Mouse (Mus musculus) erythroblast, adult 5-6 weeks (primary cell): Measurements from ENCODE around the gene Slc19a3. TPM values are rescaled to one million over a fixed set of nuclear protein-coding genes. Genes with fewer than 3 reads are reported as not detected.

Source experiments
- ATAC-seq: replicated peaks from 2 replicates; pipeline ENCODE4 v1.8.0; 2016; ENCODE audit warnings: moderate number of reproducible peaks, mild to moderate bottlenecking, moderate TSS enrichment, inconsistent platforms; ENCODE audit not compliant: poor library complexity, low FRiP score, severe bottlenecking
- total RNA-seq, 2 experiments: library from RNA; stranded (forward) in 1 of 2; stranded (reverse) in 1 of 2; fragments of 150-400 nt in 1 of 2; fragments of 200-764, 138-1000 nt in 1 of 2; gene quantifications; 2 replicates each; pipeline versions ENCODE4 v1.2.3 to v1.2.4; 2015 to 2017; ENCODE audit warnings: low replicate concordance in 2 of 2

Slc19a3 gene
- total RNA-seq (2015; ENCODE audit: low replicate concordance): not detected in 2 replicates
- not detected in 2 replicates for total RNA-seq (2017; ENCODE audit: low replicate concordance)

DNA sequence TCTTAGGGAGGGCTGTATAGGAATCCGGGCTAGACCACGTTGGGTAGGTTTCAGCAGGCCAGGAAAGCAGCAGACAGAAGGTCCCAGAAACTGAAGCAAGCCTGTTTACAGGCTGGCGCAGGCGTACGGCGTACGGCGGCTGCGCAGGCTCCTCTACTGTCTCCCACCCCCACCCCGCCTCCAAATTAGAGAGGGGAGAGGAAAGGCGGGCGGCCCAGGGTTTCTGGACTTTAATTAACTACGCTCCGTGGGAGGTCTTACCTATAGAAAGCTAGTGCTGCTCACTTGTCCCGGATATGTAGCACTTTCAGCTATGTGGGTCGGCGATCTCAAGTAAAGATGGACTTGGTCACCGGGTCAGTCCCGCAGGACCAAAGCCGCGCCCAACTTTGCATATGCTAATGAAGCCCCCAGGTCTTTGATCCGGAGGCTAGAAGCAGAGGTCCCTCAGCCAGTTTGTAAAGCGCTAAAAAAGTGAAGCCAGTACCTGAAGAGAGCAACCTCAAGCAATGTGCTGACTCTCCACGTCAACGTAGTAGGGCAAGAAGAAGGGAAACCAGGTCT lies at the start of gene Slc19a3:
Slc19a3 (minus strand) TSS at position 340 of the 564 bp plus-strand sequence.
- ATAC-seq: no peak

DNA sequence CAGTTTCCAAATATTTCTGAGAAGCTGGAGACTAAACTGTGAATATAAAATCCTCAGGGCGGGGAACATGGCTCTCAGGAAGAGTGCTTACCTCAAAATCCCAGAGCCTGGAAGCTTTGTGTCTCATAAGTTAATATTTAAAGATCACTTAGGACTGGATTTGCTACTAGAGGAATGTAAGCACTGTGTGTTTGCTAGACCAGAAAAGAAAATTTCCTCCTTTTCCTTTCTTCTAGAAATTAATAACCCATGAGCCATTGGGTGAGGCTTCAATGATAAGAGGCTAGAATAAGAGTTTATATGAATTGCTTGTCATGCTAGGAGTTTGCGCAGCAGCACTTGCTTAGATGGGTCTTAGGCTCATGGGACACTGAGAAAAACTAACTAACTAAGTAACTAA lies 46.5 kb upstream of the Slc19a3 start:
- no peak for ATAC-seq

DNA sequence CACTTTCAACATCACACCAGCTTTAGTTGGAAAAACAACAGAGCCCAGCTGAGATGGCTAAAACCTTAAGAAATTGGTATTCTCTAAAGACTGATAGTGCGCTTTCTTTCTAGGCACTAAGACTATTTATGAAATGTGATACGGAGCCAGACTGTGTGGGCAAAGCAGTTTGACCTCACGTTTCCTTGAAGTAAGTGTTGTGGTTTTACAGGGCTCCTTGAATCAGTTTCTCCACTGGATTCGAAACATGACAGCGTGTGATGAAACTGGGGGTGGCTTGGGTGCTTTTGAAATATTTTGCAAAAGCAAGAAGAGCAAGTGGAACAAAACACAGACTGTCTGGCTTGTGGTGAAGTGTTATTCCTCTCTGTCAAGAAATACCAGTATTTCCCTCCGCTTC lies 38.8 kb upstream of the Slc19a3 start:
- no peak for ATAC-seq

DNA sequence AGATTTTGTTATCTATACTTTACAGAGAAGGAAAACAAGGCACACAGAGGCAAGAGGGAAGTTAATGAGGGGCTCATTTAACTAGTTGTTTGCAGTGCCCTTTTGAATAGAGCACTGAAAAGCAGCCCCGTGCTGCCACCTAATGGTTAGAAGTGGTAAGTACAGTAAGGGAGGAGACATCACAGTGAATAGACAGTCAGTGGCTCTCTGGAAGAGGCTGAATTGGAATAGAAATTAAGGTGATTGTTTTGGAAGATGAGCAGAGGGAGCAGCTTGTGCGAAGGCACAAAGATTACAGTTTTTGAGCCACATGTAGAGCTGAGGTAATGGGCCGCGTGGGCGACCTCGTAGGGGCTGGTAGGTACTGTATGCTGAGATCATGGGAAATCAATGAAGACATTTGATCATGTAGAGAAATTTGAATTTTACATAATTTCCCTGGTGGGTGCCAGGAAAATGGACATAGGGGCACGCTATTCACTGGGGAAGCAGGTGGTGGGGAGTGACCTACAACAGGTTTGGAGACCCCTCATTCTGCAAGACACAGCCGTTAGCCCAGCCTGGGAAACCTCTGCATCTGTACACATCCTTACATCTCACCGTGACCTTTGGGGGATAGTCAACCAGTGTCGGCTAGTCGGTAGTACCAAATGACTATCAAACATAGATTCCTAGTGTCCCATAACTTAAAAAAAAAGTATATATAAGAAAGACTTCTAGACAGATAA lies 38.1 kb upstream of the Slc19a3 start:
- ATAC-seq: 0 out of 2 replicates have a peak, but pooled peaks have one; percentile 65

DNA sequence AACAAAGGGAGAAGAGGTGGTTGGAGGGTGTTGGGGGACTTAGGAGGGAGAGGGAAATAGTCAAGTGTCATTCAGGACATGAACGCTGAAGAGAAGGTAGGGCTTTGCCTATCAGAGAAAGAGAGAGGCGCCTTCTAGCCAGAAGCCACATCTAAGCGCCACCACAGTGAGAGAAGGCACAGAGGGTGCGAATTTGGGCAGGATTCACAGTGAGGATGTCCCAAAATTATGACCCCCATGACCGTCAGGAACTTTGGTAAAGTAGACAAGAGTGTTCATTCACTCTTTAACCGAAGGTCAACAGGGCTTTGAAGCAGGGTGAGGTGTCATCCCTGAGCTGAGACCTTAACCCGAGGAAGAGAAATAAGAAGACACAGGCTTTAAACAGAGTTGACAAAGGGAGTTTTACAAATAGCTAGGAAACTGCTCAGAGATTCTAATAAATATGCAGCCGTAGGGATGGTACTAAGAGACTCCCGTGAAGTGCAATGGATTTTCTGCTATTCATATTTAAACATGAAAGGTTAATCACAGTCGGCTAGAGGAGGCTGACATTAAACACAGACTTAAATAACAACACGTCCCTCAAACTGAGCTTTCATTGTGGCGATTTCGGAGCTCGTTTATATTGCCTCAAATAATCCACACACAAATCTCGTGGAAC lies 37.4 kb upstream of the Slc19a3 start:
- ATAC-seq: no peak

DNA sequence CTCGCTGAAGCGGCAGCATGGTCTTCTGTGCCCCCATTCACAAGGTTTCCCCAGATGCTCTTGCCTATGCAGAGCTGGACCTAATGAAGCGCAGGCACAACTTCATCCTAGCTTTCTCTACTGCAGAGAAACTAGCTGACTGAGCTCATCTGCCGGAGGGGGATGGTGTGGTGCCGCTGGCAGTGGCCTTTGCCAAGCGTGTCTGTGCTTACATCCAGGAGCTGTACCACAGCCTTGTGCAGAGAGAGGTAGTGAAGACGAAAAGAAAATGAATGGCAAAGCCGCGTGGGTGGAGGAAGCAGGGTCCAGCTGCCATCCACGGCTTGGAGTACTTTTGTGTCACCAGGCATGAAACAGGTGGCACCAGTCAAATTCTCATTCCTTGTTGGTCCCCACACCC lies 29.0 kb upstream of the Slc19a3 start:
- ATAC-seq: no peak

DNA sequence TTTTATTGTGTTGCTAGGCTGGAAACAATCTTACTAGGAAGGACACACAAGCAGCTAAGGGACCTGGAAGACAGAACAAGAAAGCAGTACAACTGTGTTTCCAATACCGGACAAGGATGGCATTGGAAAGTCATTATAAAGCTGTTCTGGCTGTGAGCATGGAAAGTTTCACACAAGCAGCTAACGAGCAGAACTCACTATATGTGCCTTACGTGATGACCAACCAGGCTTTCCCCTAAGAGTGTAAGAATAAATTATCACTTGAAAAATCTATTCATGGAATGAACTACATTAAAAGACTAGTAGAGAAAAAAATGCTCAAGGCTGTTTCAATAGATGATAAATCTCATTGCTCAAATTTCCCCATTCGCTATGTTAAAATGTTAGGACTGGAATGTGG lies 28.3 kb upstream of the Slc19a3 start:
- no peak for ATAC-seq

DNA sequence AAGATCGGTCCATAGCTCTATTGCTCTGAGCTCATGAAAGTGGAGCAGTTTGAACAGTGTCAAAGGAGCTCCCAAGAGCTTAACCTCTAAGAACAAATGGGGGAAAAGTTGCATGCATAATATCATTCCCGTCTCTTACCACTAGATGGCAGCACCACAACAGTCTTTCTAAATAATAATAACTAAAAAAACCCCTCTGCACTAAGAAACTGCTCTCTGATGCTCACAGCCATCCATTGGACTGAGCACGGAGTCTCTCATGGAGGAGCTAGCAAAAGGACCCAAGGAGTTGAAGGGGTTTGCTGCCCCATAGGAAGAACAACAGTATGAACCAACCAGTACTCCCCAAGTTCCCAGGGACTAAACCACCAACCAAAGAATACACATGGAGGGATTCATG lies 26.6 kb upstream of the Slc19a3 start:
- ATAC-seq: no peak

DNA sequence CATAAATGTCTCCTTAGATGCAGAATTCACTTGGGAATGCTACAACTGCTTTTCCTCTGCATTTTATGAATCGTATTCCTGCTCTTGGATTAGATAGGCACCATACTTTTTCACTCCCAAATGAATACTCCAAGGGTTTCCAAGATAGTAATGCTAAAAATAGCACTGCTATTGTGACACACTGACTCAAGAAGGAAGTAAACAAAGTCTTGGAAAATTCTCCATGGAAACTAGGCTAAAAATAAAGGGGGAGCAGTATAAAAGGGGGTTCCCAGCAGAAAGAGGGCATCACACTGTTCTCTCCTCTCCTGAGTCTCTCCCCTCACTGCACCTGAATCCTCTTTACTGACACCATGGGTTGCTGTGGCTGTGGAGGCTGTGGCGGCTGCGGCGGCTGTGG lies 22.4 kb upstream of the Slc19a3 start, which contains the start of gene Krtap28-13:
Krtap28-13 (plus strand) TSS at position 288 of the 400 bp plus-strand sequence.
- ATAC-seq: no peak

DNA sequence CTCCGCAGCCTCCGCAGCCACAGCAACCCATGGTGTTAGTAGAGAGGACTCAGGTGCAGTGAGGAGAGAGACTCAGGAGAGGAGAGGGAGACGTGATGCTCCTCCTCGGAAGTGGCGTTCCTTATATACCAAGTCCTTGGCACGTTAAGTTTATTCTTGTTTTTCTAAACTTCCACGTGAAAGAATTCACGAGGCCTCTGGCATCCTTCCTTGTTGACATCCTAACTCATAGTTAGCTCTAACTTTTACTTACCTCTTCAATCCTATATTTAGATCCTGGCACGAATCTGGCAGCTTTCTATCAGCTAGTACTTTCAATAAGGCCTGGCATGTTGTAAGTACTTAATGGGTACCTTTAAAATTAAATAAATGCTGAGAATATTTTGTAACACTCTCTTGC lies 21.0 kb upstream of the Slc19a3 start, which contains the start of gene A030005K14Rik:
A030005K14Rik (minus strand) TSS at position 101 of the 400 bp plus-strand sequence.
- no peak for ATAC-seq

DNA sequence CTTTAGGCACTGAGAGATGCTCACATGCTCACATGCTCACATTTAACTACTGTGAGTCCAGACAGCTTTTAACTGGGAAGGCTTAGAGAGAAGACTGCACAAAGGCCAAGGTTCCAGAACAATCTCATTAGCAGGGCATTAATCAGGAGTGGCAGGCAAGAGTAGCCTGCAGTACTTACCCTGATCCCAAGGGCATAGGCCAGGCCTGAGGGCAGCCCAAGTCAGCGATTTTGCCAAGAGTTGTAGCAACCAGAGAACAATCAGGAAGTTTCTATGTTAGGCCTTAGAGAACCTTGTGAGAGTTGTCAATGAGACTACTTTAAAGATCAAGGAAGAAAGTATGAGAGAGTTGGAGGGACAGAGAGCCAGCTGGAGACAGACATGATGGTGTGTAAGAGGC lies 20.2 kb upstream of the Slc19a3 start:
- ATAC-seq: no peak

DNA sequence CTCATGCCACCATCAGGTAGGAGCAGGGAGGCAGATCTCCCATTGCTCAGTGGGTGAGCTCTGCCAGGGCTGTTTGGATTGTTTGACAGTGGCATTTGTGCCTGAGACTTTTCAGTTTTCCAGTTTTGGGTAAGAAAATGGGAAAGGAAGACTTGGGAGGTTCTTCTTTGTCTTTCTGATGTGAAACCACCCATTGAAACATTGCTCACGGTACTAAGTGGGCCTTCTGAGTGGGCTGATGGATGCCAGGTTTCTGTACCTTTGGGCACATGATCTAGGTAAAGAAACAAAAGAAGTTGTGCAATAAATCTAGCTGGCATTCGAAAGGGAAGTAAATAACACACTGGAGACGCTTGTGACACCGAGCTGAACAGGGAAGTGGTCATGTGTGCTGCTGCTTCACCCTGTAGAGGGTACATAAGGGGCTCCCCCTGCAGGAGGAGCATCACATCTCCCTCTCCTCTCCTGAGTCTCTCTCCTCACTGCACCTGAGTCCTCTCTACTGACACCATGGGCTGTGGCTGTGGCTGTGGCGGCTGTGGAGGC lies 6.7 kb upstream of the Slc19a3 start, which contains the start of gene Gm47969:
Gm47969 (plus strand) TSS at position 51 of the 546 bp plus-strand sequence.
- no peak for ATAC-seq

DNA sequence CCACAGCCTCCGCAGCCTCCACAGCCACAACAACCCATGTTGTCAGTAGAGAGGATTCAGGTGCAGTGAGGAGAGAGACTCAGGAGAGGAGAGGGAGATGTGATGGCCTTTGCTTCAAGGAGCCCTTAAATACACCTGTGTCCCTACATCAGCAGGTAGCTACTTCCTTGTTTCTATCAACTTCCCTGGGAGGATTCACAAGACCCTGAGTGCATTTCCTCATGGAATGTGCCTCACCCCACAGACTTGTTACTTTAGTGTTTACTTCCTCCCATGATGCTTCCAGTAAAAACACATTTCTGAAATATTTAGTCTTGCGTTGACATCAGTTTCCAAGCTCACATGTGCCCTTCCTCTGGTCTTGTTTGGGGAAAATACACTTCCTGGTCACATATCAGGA lies 4.1 kb upstream of the Slc19a3 start, which contains the start of gene Krtap28-10:
Krtap28-10 (minus strand) TSS at position 101 of the 400 bp plus-strand sequence.
- no peak for ATAC-seq

DNA sequence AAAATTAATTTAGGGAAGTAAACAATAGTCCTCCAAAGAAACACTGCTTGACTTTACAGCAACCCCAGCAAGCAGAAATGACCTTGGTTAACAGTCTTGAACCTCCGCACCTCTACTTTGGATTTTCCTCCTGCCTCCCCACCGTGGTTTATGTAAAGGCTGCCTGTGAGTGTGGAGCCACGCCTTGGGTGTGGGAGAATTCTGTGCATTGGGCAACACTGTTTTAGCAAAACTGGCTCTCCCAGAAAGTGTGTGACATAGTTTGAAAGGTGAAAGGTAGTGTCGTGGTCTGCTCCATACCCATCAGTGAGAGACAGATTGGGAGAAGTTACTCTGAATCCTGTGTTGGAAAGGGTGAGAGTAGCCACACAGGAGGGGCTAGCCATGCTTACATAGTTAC lies 832 bp upstream of the Slc19a3 start:
- no peak for ATAC-seq

DNA sequence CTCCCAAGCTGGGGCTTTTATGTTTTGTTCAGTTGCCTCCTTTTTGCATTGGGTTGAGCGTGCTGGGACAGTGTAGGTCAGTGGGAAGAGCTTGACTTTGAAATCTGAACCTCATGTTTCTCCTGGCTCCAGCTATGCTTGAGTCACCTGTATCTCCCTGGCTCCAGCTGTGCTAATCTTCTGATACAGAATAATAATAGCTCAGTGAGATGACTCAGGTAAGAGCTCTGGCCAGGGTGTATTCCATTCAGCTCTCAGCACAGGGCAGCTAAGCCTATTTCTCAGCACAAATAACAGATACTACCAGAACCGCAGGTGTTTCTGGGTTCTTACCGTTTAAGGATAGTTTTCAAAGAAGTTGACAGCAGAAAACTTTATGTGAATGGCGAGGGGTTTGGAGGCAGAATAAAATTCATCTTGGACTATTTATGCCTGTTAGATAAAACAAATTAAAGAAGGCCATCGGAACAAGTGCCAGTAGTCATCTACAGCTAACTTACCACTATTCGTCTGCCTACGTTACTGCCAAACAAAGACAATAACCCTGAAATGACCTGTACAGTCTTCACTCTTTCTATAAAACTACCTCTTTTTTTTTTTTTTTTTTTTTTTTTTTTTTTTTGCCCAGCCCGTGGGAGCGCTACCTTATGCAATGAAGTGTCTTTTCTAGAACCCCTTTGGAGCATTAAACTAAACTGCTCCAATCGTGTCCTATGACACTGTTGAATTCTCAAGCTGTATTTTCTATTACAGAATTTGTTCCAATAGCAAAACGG lies 1.2 kb downstream of the Slc19a3 start:
- ATAC-seq: no peak

DNA sequence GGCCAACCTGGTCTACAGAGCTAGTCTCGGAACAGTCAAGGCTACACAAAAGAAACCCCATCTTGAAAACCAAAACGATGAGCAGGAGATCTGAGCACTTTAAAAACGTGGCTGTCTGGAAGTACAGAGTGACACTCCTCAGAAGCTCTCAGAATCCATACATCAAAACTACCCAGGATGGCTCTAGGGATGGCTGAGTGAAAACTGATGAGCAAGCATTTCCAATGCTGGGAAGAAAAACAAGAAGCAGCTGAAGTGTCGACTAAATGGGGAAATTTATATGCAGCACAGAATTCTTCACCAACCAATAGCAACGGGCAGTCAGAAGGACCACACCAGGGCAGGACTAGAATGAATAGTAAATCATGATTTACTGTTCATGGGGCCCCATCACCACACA lies 3.7 kb downstream of the Slc19a3 start:
- no peak for ATAC-seq

DNA sequence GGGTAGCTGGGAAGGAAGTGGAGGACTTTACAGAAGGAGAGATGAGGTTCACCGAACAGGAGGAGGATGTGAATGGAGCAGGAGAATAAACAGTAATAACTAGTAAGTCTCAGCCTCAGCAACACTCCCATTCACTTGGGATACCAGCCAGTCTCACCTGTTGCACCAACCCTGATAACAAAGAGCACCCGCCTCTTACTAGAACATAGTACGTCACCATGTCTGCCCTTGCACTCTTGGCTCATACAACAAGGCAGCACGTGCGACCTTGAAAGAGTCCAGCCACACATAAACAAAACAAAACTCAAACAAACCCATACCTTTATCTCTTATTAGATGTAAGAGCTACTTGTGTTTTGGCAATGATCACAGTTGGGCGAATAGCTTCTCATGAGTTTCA lies 5.7 kb downstream of the Slc19a3 start:
- no peak for ATAC-seq

DNA sequence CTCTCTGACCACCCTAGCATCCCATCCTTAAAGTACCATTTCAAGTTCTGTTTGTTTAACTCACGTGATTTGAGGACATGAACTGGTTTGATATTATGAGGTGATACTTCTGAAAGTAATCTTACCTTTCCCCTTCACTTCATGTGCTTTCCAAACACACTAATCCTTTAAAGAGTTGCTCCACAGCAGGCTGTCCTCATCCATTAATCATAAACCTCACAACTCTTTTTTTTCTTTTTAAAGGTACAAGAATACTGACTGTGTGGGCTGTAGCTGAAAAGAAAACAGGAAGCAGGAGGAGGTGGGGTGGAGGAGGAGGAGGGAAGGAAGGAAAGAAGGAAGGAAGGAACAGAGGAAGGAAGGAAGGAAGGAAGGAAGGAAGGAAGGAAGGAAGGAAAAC lies 6.3 kb downstream of the Slc19a3 start:
- no peak for ATAC-seq

DNA sequence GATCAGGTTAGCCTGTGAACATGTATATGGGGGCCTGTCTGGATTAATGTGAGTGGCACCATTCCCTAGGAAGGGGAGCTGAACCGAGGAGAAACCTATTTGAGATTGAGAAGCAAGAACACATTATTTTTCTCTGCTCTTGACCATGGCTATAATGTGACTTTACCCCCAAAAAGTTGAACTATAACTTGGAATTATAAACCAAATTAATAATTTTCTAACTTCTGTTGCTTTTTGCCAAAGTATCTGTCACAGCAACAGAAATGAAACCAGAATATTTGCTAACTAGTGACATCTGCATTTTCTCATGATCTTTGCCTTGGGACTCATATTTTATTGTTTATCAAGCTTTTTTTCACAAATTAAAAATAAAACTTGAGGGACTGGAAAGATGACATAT lies 21.7 kb downstream of the Slc19a3 start:
- ATAC-seq: no peak
